Mouse (Mus musculus) left cerebral cortex, adult 2 months (tissue): Measurements from ENCODE around the gene Thsd7b. TPM values are rescaled to one million over a fixed set of nuclear protein-coding genes. Genes with fewer than 3 reads are reported as not detected.
"Not testable (repeated sequence)": the region's sequence is repeated elsewhere in the genome, so short reads cannot be mapped to it uniquely, and the experiment has no call there.

Source experiments
- DNase-seq, 2 experiments: peaks; one replicate each; pipeline ENCODE4 v3.0.0; 2021 to 2022; ENCODE audit warnings: low spot score in 2 of 2, mixed read lengths in 1 of 2; ENCODE audit errors: extremely low spot score in 1 of 2
- H3K27ac ChIP-seq: fragments of 200-600 bp; 2 replicates; pipeline ENCODE4 v1.8.1; 2022
- H3K4me3 ChIP-seq: fragments of 200-600 bp; 2 replicates; pipeline ENCODE4 v1.8.1; 2022
- CTCF ChIP-seq: fragments of 200-600 bp; IDR thresholded peaks from 2 replicates; pipeline ENCODE4 v1.8.1; 2022; ENCODE audit warnings: antibody characterized with exemption, mild to moderate bottlenecking, moderate library complexity
- intact Hi-C: fragments of 180-260 bp; cut with DNase I; formaldehyde crosslinking; loops from one replicate; pipeline ENCODE4 v1.15.1; 2025
- total RNA-seq, 2 experiments: library from RNA; stranded (reverse); gene quantifications; 2 replicates each; pipeline ENCODE4 v1.2.3; 2021

Gene Thsd7b
- total RNA-seq, 2 experiments from 2014 or later = 6.0 to 6.1 TPM

DNA sequence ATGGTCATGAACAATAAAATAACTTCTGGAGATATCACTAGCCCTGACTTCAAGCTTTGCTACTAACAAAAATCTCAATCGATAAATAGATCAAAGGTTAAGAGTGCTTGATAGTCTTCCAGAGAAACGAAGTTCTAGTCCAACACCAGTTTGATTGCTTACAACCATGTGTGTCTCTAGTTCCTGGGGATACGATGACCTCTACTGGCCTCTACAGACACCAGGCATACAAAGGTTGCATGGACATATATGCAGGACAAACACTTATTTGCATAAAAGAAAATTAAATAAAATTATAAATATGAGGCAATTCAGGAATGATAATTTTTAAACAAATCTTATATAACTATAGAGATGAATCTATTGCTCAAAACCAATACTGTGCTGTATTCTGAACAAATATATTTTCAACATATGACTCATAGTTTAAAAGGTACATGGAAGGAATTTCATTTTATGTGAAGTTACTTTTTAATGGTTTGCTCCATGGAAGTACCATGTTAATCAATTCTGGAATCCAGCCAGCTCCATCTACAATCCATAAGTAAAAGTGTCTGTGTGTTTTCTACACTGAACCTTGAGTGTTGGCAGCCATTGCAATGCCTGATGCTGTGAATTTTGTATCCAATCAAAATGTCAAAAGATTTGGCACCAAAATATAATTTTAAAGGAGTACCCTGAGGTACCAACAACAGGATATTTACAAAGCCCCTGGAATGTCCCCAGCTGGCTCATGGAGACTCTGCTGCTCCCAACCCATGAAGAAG is 793.3 kb downstream of the Thsd7b start:
- H3K27ac ChIP-seq = no peak overlapping the region
- H3K4me3 ChIP-seq = no peak overlapping the region
- no peak for DNase-seq
- no peak; the same call in 1 of the 2 replicates for TF ChIP-seq CTCF
- intact Hi-C loops = no loop called here

GRCm38 (mm10) chr1:130083788-130084187 is 810.7 kb downstream of the Thsd7b start:
- no peak overlapping the region for H3K27ac ChIP-seq
- intact Hi-C loops = no loop called here
- TF ChIP-seq CTCF = no peak
- DNase-seq = no peak
- no peak overlapping the region for H3K4me3 ChIP-seq

DNA sequence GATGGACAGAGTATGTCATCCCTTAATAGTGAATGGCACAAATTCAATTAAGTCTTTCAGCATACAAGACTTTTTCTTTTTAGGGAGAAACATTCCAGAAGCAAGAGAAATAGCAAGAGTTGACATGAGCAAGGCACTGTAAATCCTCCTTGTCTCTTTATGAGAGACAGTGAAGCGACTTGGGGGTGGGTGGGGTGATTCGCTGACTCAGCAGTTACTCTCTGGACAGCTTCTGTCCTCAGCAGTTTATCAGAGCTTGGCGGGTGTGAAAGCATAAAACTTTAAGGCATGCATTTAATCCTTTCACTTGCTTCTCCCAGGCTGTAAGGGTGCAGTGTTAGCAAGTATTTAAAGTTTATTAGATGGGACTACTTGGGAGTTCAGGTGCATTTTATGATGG is 812.1 kb downstream of the Thsd7b start:
- no peak for DNase-seq
- H3K4me3 ChIP-seq = no peak overlapping the region
- no peak overlapping the region for H3K27ac ChIP-seq
- no peak for TF ChIP-seq CTCF
- intact Hi-C loops = no loop called here

DNA sequence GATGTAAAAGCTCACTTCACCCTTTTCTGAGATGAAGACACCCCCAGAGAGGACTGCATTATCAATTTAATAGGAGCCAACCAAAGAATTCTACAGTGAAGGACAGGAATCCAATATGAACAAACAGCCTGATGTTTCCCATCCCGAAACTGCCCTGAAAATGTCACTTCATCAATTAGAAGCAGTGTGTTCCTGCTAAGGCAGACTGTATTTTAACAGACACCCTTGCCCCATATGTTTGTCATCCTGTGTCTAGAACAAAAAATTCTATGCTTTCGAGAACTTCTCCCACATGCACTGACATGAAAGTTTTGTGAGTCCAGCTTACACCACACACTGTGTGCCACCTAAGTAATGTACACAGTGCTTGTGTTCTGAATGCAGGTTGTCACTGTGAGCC is 812.8 kb downstream of the Thsd7b start:
- TF ChIP-seq CTCF = no peak
- intact Hi-C loops = no loop called here
- Histone ChIP-seq H3K4me3 (no peak overlapping the region), H3K27ac (no peak overlapping the region)
- DNase-seq = no peak

GRCm38 (mm10) chr1:130099227-130099626 is 826.1 kb downstream of the Thsd7b start:
- Histone ChIP-seq H3K27ac (no peak overlapping the region), H3K4me3 (no peak overlapping the region)
- DNase-seq = no peak
- intact Hi-C loops = no loop called here
- TF ChIP-seq CTCF = no peak

GRCm38 (mm10) chr1:130112580-130113314 is 839.6 kb downstream of the Thsd7b start:
- no peak for DNase-seq
- intact Hi-C loops = no loop called here
- no peak for TF ChIP-seq CTCF
- H3K27ac ChIP-seq = no peak overlapping the region
- no peak overlapping the region for H3K4me3 ChIP-seq

DNA sequence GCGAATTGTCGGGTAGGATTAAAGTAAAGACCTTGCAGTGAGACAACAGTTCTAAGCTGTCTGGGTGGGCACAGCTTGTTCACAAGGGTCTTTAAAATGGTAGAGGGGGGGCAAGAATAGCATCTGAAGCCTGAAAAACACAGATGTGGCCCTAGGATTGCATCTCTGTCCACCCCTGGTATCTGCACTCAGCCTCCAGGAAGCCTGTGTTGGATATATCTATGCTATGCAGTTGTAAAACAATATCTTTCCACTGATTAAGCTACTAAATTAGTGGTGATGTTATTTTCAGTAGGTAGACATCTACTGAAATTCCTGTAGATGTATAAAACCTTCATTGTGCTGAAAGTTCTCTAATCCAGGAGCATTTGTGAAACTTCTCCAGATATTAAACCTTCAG is 840.4 kb downstream of the Thsd7b start:
- no peak for TF ChIP-seq CTCF
- Histone ChIP-seq H3K27ac (no peak overlapping the region), H3K4me3 (no peak overlapping the region)
- intact Hi-C loops = no loop called here
- DNase-seq = no peak

DNA sequence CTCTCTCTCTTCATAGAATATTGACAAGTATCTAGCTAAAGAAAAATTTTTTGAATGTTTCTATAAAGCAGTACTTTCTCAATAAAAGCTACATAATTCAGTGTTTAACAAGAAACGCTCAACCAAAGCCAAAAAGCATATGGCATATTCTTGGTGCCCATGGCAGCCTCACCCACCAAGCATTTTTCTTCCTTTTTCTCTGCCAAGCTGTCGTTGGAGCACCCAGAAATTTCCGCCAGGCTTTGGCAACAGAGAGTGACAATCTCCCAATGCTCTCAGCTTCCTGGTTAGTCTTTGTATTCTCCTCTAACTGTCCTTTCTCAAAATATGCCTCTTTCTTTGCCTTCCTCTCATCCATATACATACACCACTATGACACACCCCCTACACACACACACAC is 857.8 kb downstream of the Thsd7b start:
- TF ChIP-seq CTCF = no peak
- intact Hi-C loops = no loop called here
- H3K27ac ChIP-seq = no peak overlapping the region
- DNase-seq = no peak
- no peak overlapping the region for H3K4me3 ChIP-seq

- intact Hi-C loops = no loop called here
- TF ChIP-seq CTCF = no peak
- H3K27ac ChIP-seq = no peak overlapping the region
- no peak for DNase-seq
- H3K4me3 ChIP-seq = no peak overlapping the region
Observed at GRCm38 (mm10) chr1:130166187-130166586, 893.1 kb downstream of the Thsd7b start.

GRCm38 (mm10) chr1:130167260-130167659 is 894.2 kb downstream of the Thsd7b start:
- no peak overlapping the region for H3K4me3 ChIP-seq
- TF ChIP-seq CTCF = peak; percentile 33; the same call in 1 of the 2 replicates
- DNase-seq = no peak
- H3K27ac ChIP-seq = no peak overlapping the region
- intact Hi-C loops = no loop called here

- intact Hi-C loops = no loop called here
- DNase-seq = no peak
- no peak for TF ChIP-seq CTCF
- no peak overlapping the region for H3K27ac ChIP-seq
- no peak overlapping the region for H3K4me3 ChIP-seq
Observed at GRCm38 (mm10) chr1:130169875-130170274, 896.8 kb downstream of the Thsd7b start.

DNA sequence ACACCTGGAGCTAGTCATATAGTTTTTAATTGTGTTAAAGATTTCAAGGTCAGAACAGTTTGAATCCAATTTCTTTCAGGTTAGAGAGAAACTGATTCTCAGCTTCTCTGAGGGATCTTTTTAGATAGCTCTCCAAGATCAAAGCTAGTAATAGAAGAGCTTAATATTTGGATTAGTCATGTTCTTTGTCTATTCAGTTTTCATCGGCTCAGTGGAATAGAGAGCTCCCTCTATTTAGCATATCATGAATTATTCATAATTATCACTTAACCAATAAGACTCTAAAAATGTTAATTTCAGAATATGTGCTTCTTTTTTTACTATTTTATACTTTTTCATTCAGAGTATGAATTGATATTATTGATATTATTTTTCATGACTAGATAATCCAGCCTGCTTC is 897.2 kb downstream of the Thsd7b start:
- no peak overlapping the region for H3K27ac ChIP-seq

GRCm38 (mm10) chr1:130186836-130187235 is 913.7 kb downstream of the Thsd7b start:
- H3K4me3 ChIP-seq, DNase-seq, intact Hi-C loops, H3K27ac ChIP-seq: not testable (repeated sequence)

More for the DNA sequence above, 897.2 kb downstream of the Thsd7b start:
- no peak overlapping the region for H3K4me3 ChIP-seq
- intact Hi-C loops = no loop called here
- no peak for DNase-seq
- no peak for TF ChIP-seq CTCF
